Mouse (Mus musculus) brain, embryonic 18.5 days (tissue): ENCODE measurements at regions not wholly inside any gene's neighbourhood (a gene's known extent, or its start where the extent isn't known, plus 50 kb on each side); places are given as distances from the start of the nearest gene placed in this dataset.

Experiments used
- DNase-seq: peaks from one replicate; pipeline ENCODE4 v3.0.0-alpha.2; 2012; ENCODE audit warnings: low read depth, low spot score

- DNase-seq, result no peak
These were observed 1250.8 kb upstream of the Jmjd1c start for GRCm38 (mm10) chr10:65845096-65845624.

- peak; percentile 10 for DNase-seq
These were observed 1249.8 kb upstream of the Jmjd1c start for GRCm38 (mm10) chr10:65846136-65846535.

GRCm38 (mm10) chr10:65847622-65848021 is 1248.3 kb upstream of the Jmjd1c start:
- no peak for DNase-seq

GRCm38 (mm10) chr10:65889881-65890280 is 1206.0 kb upstream of the Jmjd1c start:
- DNase-seq, result no peak

- DNase-seq, result no peak
These were observed 1188.4 kb upstream of the Jmjd1c start for GRCm38 (mm10) chr10:65907571-65907970.

GRCm38 (mm10) chr10:65912518-65912917 is 1183.4 kb upstream of the Jmjd1c start:
- no peak for DNase-seq

GRCm38 (mm10) chr10:65932077-65932476 is 1163.8 kb upstream of the Jmjd1c start:
- no peak for DNase-seq

- DNase-seq, result no peak
These were observed 1147.3 kb upstream of the Jmjd1c start for GRCm38 (mm10) chr10:65948587-65948986.

GRCm38 (mm10) chr10:65962441-65962840 is 1133.5 kb upstream of the Jmjd1c start:
- no peak for DNase-seq

- no peak for DNase-seq
These were observed 1126.2 kb upstream of the Jmjd1c start for GRCm38 (mm10) chr10:65969770-65970169.
